Mouse (Mus musculus) left cerebral cortex, adult 9 months (tissue): Measurements from ENCODE around the gene Scoc.

Experiments used
- DNase-seq, 2 experiments: peaks; one replicate each; pipeline ENCODE4 v3.0.0; 2022; ENCODE audit warnings: low spot score in 2 of 2

Scoc gene

DNA sequence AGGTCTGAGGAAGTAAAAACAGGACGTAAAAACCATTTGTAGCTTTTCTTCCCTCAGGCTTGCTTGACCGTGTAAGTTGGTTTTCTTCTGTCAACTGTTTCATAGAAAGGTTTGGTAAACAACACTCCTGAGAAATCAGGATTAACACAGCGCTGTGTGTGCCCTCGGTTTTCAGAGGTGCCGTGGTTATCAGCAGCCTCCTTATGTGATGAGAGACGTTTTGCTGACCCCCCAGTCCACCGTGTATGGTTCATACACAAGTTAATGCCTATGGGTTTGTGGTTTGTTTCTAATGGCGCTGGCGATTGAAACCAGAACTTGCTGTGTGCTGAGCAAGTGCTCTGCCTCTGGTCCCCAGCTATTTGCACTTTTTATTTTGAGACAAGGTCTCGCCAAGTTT lies 52.6 kb downstream of the Scoc start:
- no peak for DNase-seq

DNA sequence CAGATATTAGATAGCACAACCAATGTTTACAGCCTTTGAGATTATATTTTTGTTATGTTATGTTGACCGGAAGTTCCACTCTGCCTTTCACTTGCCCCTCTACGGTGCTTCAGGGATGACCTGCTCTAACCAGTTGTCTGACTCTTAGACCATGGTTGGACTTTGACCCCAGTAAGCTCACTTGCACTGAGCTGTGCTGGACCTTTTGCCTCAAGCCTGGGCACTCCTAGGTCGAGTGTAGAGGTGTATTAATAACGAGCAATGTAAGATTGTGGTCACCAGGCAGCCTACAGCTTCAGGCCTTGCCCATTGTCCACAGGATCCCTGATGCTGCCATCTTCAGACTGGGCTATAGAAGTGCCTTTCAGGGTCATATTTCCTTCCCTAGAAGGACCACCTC lies 60.5 kb downstream of the Scoc start:
- DNase-seq, result no peak

DNA sequence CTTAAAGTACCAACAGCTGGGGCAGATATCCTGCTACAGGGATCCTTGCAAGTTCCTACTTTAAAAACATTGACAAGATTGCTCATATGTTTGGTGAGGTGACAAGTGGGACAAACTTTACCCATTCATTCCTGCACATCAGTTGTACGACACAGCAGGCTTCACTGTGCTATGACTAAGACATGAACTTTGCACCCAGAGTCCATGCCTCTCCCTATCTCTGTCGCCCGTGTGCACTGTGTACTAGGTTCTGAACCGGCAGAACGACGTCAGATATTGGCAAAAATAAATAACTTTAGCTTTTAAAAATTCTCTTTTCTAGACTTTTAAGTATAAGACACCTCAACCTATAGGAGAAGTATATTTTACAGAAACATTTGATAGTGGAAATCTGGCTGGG lies 61.5 kb downstream of the Scoc start:
- DNase-seq, result no peak

DNA sequence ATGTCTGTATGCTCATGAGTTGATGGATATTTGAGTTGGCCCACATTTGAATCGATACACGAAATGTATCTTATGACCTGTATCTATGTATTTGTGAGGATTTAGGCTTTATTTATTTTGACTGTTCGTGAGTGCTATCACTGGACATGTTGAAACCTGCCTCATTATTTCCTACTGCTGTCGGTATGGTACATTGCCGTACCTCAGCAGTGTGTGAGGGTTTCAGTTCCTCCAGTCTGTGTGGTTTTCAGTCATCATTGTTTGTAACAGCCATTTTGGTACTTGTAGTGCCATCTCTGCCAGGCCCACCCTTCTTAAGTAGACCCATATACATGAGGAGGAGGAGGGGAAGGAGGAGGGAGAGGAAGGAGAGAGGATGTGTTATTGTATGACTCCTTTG lies 63.9 kb downstream of the Scoc start:
- no peak for DNase-seq

DNA sequence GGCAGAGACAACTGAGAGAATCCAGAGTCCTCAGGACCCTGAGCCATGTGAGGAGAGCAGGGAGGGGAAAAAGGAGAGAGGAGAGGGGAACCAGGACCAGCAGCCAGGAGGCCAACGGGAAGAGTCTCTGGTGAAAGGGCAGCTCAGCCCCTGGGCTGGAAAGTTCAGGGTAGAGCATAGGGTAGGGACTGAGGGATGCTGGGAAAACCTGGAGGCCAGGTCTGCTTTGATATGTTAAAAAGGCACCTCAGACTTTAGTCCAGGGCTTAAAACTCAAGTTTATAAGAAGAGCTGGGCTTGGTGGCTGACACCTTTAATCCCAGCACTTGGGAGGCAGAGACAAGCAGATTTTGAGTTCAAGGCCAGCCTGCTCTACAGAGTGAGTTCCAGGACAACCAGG lies 65.7 kb downstream of the Scoc start:
- DNase-seq, result no peak

DNA sequence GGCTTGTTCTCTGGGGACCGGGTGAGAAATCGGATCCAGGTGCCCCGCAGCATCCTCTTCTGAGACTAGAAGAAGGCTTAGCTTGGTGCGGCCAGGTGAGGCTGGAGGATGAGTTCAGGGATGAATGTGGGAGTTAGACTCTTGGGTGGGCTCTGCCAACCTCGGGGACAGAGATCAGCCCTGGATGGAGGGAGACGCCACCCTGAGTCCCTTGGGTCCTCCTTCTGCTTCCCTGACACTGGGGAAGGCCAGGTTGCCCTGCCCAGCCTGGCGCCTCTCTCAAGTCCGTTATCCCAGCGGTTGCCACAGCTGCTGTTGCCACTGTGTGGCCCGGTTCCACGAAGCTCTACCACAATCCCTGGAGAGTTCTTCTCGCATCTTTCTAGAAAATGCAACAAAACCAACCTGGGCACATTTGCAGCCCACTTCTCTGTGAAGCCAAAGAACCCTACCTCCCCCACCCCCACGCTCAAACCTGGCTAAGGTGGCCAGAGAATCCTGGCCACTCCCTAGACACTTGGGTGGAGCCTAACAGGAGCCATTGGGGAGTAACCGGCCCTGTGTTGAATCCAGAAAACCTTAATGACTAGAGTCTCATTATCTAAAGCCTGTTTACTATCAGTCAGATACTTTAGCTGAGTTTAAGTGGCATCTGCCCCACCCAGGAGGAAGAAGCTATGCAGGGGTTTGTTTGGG lies 68.0 kb downstream of the Scoc start:
- no peak for DNase-seq

DNA sequence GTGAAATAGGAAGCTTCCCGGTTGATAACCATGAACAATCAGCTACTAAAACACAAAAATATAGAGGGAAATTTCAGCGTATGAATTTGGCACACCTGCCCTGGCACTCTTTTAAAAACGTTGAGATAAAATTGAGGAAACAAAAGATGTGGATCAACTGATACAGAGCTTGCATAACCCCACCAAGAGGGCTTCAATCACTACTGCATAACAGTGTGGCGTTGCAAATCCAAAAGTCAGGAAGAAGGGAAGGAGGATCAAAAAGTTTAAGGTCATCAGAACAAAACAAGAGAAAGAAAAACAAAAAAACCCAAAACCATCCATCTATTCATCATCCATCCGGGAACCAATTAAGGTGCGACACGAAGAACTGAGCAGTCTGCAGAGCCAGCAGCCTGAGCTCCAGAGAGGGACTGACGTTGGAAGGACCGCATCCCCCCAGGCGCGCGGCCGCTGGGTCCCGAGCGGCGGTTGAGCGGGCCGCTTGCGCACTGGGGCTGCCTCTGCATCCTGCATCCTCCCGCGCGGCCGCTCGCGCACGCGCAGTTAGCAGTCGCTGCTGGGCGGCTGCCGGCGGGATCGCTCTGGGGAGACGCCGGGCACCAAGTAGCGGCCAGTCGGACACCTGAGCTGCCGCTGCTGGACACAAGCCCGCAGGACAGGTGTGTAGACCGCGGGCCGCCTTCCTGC lies 68.7 kb downstream of the Scoc start, which contains the start of gene Clgn:
TSS of gene Clgn (plus strand) at position 552 of the 690 bp plus-strand sequence.
- DNase-seq, result peak; percentile 14 to 65

DNA sequence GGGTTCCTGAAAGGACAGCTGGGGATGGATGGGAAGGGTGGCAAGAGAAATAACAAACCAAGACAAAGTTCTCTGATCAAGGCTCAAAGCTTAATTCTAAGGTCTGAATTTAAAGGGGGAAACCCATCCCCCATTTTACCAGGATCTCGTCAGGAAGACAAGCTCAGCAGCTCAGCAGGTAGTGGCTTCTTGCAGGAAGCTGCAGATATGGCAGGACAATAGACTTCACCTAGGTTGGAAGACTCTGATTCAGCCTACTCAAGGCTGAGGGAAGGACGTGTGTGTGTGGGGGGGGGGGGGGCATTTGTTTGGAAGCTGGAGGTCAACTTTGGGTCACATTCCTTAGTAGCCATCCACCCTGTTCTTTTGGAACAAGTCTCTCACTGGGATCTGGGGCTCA lies 75.3 kb downstream of the Scoc start:
- DNase-seq, result no peak

DNA sequence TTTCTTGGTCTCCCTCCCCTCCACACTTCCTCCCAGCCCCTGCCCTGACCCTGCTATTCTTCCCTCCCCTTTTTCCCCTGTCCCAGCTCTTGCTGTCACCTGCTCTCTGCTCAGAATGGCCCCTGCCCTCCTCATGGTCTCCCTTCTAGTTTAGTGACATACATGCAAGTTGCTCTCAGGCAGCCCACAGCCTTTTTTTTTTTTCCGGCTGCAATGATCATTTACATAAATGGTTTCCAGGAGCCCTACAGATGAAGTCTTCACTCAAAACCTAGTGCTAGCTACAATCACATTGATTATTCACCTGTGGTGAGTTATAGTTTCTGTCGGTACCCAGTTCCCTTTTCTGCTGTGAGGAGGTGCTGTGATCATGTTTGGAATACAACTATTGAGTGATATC lies 77.2 kb downstream of the Scoc start:
- DNase-seq, result no peak

DNA sequence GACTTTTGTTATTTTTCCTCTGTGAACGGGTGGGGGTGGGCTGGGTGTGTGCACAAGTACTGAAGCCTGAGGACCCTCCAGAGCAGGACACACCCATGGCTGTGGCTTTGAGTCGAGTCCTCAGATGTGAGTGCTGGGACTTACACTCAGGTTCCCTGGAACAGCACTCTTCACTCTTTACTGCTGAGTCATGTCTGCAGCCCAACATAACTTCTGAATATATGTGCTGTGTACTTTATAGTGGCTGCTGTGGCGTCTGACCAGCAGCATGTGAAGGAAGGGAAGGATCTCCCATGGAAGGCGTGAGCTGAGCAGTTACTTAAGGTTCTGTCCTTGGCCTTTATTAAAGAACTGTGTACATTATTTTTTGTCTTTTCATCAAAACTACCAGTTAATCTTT lies 78.0 kb downstream of the Scoc start:
- DNase-seq, result no peak
